Mouse (Mus musculus): ENCODE measurements around the gene Sbk1. TPM values are rescaled to one million over a fixed set of nuclear protein-coding genes. Genes with fewer than 3 reads are reported as not detected.
"Not testable (repeated sequence)": the region's sequence is repeated elsewhere in the genome, so short reads cannot be mapped to it uniquely, and the experiment has no call there.

Sbk1 gene
- polyA plus RNA-seq, 1 experiment from 2014 or later: 7.1 TPM

DNA sequence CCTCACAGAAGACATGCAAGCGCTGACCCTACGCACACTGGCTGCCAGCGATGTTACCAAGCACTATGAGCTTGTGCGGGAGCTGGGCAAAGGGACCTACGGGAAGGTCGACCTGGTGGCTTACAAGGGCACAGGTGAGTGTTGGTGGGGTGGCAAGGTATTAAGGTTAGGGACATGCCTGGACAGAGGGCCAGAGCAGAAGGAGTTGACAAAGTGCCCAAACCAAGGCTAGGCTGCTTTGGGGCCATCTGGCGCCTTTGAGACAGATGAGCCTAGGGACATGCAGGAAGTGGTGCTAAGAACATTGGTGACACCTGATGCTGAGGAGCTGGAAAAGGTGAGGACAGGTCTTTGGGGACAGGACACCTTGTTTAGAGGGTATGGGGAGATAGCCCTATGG is 17.5 kb downstream of the Sbk1 start:
- Histone ChIP-seq H3K9ac (ENCODE audit: low read depth, low read length) (no peak overlapping the region), H3K27me3 (replicated peaks; ENCODE audit: control insufficient read depth, insufficient read depth, low read length) (no peaks in the 10 kb centered on the region), H3K36me3 (ENCODE audit: control insufficient read depth, insufficient read depth, low read length) (0 out of 2 replicates have a peak, but pooled peaks cover 5% of the 10 kb centered on the region), H3K4me3 (ENCODE audit: low read length) (no peak overlapping the region), H3K27ac (ENCODE audit: low read length) (no peak overlapping the region), H3K9me3 (ENCODE audit: control insufficient read depth, low read length) (no peaks in the 10 kb centered on the region), H3K4me1 (ENCODE audit: control insufficient read depth, insufficient read depth, low read length) (peaks cover 10% of the 10 kb centered on the region), H3K4me2 (ENCODE audit: low read depth, low read length) (no peak overlapping the region)
- ATAC-seq: no peak
- 96% methylated on average over 7 of the region's 7 CpGs for WGBS

DNA sequence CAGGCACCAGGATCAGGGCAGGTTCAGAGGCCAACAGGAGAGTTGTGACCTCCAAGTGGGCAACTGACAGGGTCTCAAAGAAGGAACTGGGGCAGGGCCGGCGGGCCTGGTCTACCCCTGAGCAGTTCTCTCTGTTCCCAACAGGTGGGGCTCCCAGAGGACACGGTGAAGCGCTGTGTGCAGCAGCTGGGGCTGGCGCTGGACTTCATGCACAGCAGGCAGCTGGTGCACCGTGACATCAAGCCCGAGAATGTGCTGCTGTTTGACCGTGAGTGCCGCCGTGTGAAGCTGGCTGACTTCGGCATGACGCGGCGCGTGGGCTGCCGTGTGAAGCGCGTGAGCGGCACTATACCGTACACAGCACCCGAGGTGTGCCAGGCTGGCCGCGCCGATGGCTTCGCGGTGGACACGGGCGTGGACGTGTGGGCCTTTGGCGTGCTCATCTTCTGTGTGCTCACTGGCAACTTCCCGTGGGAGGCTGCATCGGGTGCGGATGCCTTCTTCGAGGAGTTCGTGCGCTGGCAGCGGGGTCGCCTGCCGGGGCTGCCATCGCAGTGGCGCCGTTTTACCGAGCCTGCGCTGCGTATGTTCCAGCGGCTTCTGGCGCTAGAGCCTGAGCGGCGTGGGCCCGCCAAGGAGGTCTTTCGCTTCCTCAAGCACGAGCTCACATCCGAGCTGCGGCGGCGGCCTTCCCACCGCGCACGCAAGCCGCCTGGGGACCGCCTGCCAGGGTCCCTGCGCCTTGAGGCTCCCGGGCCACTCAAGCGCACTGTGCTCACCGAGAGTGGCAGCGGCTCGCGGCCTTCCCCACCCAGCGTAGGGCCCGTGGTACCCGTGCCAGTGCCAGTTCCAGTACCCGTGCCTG is 19.5 kb downstream of the Sbk1 start:
- no peak overlapping the region for H3K4me2 ChIP-seq (ENCODE audit: low read depth, low read length)
- no peak overlapping the region for H3K27ac ChIP-seq (ENCODE audit: low read length)
- 0 out of 2 replicates have a peak, but pooled peaks cover 5% of the 10 kb centered on the region for H3K36me3 ChIP-seq (ENCODE audit: control insufficient read depth, insufficient read depth, low read length)
- H3K9ac ChIP-seq (ENCODE audit: low read depth, low read length): no peak overlapping the region
- no peak overlapping the region for H3K4me3 ChIP-seq (ENCODE audit: low read length)
- no peaks in the 10 kb centered on the region for H3K9me3 ChIP-seq (ENCODE audit: control insufficient read depth, low read length)
- ATAC-seq: no peak
- no peaks in the 10 kb centered on the region for H3K27me3 ChIP-seq (replicated peaks; ENCODE audit: control insufficient read depth, insufficient read depth, low read length)
- H3K4me1 ChIP-seq (ENCODE audit: control insufficient read depth, insufficient read depth, low read length): no peaks in the 10 kb centered on the region
- 86% methylated on average over 72 of the region's 72 CpGs for WGBS

DNA sequence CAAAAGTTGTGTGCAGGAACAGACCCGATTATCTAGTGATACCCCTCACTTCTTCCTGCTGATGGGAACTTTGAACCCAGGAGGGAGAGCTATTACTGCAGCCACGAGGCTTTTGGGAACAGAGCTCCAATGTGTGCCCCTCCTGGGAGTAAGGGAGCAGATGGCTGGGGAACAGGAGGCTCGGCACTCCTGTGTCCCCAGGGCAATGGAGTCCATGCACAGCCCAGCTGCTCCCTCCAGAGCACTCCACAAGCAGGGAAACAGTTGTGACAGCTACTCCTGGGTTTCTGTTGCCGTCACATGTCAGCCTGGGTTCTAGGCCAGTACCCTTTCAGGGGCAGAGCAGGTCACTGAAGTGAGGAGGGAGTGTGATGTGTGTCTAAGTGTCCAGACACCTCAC is 20.7 kb downstream of the Sbk1 start:
- Histone ChIP-seq H3K9ac (ENCODE audit: low read depth, low read length) (no peak overlapping the region), H3K27ac (ENCODE audit: low read length) (no peak overlapping the region), H3K4me3 (ENCODE audit: low read length) (no peak overlapping the region), H3K4me1 (ENCODE audit: control insufficient read depth, insufficient read depth, low read length) (no peaks in the 10 kb centered on the region), H3K36me3 (ENCODE audit: control insufficient read depth, insufficient read depth, low read length) (0 out of 2 replicates have a peak, but pooled peaks cover 5% of the 10 kb centered on the region), H3K9me3 (ENCODE audit: control insufficient read depth, low read length) (no peaks in the 10 kb centered on the region), H3K27me3 (replicated peaks; ENCODE audit: control insufficient read depth, insufficient read depth, low read length) (no peaks in the 10 kb centered on the region), H3K4me2 (ENCODE audit: low read depth, low read length) (no peak overlapping the region)
- WGBS: 68% methylated on average over 4 of the region's 4 CpGs
- ATAC-seq: no peak

DNA sequence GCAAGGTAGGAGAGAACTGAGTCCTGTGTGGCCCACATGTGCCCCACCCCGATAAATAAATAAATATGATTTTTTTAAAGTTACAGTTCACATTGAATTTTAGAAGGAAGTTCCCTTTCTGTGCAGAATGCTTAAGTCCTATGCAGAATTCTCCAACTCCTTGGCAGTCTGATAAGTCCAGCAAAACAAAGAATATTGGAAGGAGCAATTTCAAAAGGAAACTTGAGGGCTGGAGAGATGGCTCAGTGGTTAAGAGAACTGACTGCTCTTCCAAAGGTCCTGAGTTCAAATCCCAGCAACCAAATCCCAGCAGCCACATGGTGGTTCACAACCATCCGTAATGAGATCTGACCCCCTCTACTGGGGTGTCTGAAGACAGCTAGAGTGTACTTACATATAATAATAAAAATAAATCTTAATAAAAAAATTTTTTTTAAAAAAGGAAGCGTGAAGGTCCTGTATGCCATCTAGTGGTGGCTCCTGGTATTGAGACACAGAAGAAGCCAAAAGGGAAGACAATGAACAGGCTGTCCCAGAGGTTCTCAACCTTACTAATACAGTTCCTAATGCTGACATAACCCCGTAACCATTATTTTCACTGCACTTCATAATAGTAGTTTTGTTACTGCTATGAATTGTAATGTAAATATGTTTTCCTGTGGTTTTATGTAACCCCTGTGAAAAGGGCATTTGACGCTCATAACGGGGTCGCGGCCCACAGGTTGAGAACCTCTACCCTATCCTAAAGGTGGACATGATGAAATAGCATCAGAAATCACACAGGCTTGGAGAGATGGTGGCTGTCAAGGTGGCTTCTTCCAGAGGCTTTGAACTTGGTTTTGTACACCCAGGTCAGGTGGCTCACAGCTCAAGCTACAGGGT is 25.4 kb downstream of the Sbk1 start:
- Histone ChIP-seq H3K4me1 (ENCODE audit: control insufficient read depth, insufficient read depth, low read length) (no peaks in the 10 kb centered on the region), H3K4me3 (ENCODE audit: low read length) (no peak overlapping the region), H3K27ac (ENCODE audit: low read length) (no peak overlapping the region), H3K9ac (ENCODE audit: low read depth, low read length) (no peak overlapping the region), H3K27me3 (replicated peaks; ENCODE audit: control insufficient read depth, insufficient read depth, low read length) (no peaks in the 10 kb centered on the region), H3K9me3 (ENCODE audit: control insufficient read depth, low read length) (no peaks in the 10 kb centered on the region), H3K36me3 (ENCODE audit: control insufficient read depth, insufficient read depth, low read length) (no peaks in the 10 kb centered on the region), H3K4me2 (ENCODE audit: low read depth, low read length) (no peak overlapping the region)
- ATAC-seq: no peak
- 67% methylated on average over 8 of the region's 8 CpGs for WGBS

DNA sequence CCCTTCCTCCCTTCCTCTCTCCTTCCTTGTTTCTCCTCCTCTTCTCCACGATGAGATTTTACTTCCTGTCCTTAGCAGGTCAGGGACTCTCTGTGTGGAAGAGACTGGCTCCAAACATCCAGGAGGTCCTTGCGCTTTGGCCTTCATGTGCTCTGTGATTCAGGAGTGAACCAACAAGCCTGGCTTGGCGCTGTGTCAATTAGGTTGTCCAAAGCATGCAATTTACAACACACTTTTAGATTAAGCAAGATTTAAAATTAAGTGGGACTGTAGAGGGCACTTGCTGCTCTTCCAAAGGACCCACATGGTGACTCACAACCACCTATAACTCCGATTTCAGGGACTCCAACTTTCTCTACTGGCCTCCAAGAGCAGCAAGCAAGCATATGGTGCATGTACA is 26.4 kb downstream of the Sbk1 start:
- Histone ChIP-seq H3K27me3 (replicated peaks; ENCODE audit: control insufficient read depth, insufficient read depth, low read length) (no peaks in the 10 kb centered on the region), H3K9me3 (ENCODE audit: control insufficient read depth, low read length) (no peaks in the 10 kb centered on the region), H3K4me2 (ENCODE audit: low read depth, low read length) (no peak overlapping the region), H3K9ac (ENCODE audit: low read depth, low read length) (no peak overlapping the region), H3K4me1 (ENCODE audit: control insufficient read depth, insufficient read depth, low read length) (no peaks in the 10 kb centered on the region), H3K4me3 (ENCODE audit: low read length) (no peak overlapping the region), H3K36me3 (ENCODE audit: control insufficient read depth, insufficient read depth, low read length) (no peaks in the 10 kb centered on the region), H3K27ac (ENCODE audit: low read length) (no peak overlapping the region)
- ATAC-seq: no peak
- 68% methylated on average over 4 of the region's 4 CpGs for WGBS

DNA sequence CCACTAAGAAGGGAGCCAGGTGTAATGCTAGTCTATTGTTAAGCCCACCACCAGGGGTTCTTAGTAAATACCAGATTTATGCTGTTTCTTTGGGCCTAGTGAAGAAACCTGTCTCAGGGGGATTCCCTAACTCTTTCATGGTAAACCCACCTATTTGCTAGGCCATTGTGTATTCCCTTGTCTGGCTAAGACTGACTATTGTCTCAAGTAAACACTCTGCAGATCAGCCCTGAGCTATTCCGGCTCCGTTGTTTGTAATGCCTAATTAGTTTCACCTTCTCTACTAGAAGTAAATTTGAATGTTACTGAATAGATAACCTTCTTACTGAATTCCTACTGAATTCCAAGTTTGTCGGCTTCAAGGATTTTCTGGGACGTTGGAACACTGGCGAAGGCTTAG is 29.4 kb downstream of the Sbk1 start:
- H3K4me1 ChIP-seq (ENCODE audit: control insufficient read depth, insufficient read depth, low read length); H3K36me3 ChIP-seq (ENCODE audit: control insufficient read depth, insufficient read depth, low read length); H3K4me2 ChIP-seq (ENCODE audit: low read depth, low read length); H3K4me3 ChIP-seq (ENCODE audit: low read length); H3K27ac ChIP-seq (ENCODE audit: low read length); ATAC-seq; H3K9me3 ChIP-seq (ENCODE audit: control insufficient read depth, low read length); H3K27me3 ChIP-seq (replicated peaks; ENCODE audit: control insufficient read depth, insufficient read depth, low read length); H3K9ac ChIP-seq (ENCODE audit: low read depth, low read length): not testable (repeated sequence)
- 78% methylated on average over 5 of the region's 5 CpGs for WGBS

DNA sequence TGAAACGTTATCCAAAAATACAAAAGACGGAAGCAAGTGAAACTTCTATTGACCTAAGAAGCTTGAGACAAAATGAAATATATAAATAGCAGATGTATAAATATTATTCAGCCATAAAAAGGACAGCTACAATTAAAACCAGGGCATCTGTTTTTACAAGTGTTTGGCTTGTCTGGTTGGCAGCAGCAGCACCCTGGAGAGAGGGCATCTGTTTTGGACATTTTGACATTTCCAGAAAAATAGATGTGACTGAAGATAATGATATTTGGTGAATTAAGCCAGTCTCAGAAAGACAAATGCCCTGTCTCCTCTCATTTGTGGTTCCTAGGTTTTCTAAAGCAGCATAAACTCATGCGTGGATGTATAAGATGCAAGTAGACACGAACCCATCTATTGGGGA is 39.4 kb downstream of the Sbk1 start:
- Histone ChIP-seq H3K9ac (ENCODE audit: low read depth, low read length) (no peak overlapping the region), H3K9me3 (ENCODE audit: control insufficient read depth, low read length) (no peaks in the 10 kb centered on the region), H3K27ac (ENCODE audit: low read length) (no peak overlapping the region), H3K4me2 (ENCODE audit: low read depth, low read length) (no peak overlapping the region), H3K36me3 (ENCODE audit: control insufficient read depth, insufficient read depth, low read length) (no peaks in the 10 kb centered on the region), H3K4me1 (ENCODE audit: control insufficient read depth, insufficient read depth, low read length) (no peaks in the 10 kb centered on the region), H3K27me3 (replicated peaks; ENCODE audit: control insufficient read depth, insufficient read depth, low read length) (no peaks in the 10 kb centered on the region), H3K4me3 (ENCODE audit: low read length) (no peak overlapping the region)
- no peak for ATAC-seq
- 79% methylated on average over 4 of the region's 4 CpGs for WGBS

DNA sequence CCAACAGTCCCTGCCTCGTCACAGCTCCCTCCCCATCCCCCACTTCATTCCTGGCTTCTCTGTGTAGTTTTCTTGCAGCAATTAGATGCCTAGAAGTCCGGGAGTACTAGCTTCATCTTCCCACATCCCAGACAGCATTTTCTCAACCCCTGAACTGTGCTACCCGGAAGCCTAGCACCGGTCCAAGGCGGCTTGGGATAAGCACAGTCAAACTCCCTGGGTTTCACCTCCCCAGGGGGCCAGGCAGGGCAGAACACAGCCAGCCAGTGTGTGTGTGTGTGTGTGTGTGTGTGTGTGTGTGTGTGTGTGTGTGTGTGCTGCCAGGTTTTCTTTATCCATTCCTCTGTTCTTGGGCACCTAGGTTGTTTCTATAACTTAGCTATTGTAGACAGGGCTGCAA is 40.9 kb downstream of the Sbk1 start:
- Histone ChIP-seq H3K4me2 (ENCODE audit: low read depth, low read length) (no peak overlapping the region), H3K27me3 (replicated peaks; ENCODE audit: control insufficient read depth, insufficient read depth, low read length) (no peaks in the 10 kb centered on the region), H3K9me3 (ENCODE audit: control insufficient read depth, low read length) (no peaks in the 10 kb centered on the region), H3K4me3 (ENCODE audit: low read length) (no peak overlapping the region), H3K27ac (ENCODE audit: low read length) (no peak overlapping the region), H3K9ac (ENCODE audit: low read depth, low read length) (no peak overlapping the region), H3K4me1 (ENCODE audit: control insufficient read depth, insufficient read depth, low read length) (no peaks in the 10 kb centered on the region), H3K36me3 (ENCODE audit: control insufficient read depth, insufficient read depth, low read length) (no peaks in the 10 kb centered on the region)
- no peak for ATAC-seq
- WGBS: 50% methylated on average over 5 of the region's 5 CpGs

DNA sequence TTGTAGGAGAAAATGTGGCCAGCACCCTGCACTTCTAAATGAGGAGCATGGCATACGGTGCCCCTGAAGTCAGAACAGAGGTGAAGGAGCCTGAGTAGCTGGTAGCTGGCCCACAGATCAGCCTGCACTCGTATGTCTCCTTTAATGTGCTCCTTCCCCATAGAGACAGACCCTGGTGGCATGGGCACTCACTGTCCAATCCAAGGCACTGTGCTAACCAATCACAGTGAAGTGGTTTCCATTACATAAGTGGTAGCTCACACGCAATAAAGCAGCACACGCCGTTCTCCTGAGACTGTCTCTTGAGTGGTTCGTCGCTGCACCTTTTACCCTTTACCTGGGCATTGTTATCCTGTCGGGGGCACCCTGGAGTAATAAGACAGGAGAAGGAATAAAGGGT is 41.9 kb downstream of the Sbk1 start:
- Histone ChIP-seq H3K9me3 (ENCODE audit: control insufficient read depth, low read length) (no peaks in the 10 kb centered on the region), H3K4me1 (ENCODE audit: control insufficient read depth, insufficient read depth, low read length) (no peaks in the 10 kb centered on the region), H3K36me3 (ENCODE audit: control insufficient read depth, insufficient read depth, low read length) (no peaks in the 10 kb centered on the region), H3K4me3 (ENCODE audit: low read length) (no peak overlapping the region), H3K27ac (ENCODE audit: low read length) (no peak overlapping the region), H3K27me3 (replicated peaks; ENCODE audit: control insufficient read depth, insufficient read depth, low read length) (no peaks in the 10 kb centered on the region), H3K9ac (ENCODE audit: low read depth, low read length) (no peak overlapping the region), H3K4me2 (ENCODE audit: low read depth, low read length) (no peak overlapping the region)
- 75% methylated on average over 8 of the region's 8 CpGs for WGBS
- ATAC-seq: no peak

Data from intestine, embryonic 16.5 days (tissue).